Mouse (Mus musculus) ovary, adult 18-20 months (tissue): ENCODE measurements around the gene Mslnl.

Experiments
- DNase-seq: peaks from one replicate; pipeline ENCODE4 v3.0.0; 2022; ENCODE audit warnings: low spot score, mixed read lengths

Gene Mslnl

GRCm38 (mm10) chr17:25786280-25786679, 50.4 kb downstream of the Mslnl start, which contains the start of gene Ccdc78:
TSS of gene Ccdc78 (plus strand) at chr17:25786580.
- no peak for DNase-seq

GRCm38 (mm10) chr17:25786781-25787504, 51.1 kb downstream of the Mslnl start:
- no peak for DNase-seq

- DNase-seq: no peak
These were observed 55.5 kb downstream of the Mslnl start for GRCm38 (mm10) chr17:25791320-25791842.

DNA sequence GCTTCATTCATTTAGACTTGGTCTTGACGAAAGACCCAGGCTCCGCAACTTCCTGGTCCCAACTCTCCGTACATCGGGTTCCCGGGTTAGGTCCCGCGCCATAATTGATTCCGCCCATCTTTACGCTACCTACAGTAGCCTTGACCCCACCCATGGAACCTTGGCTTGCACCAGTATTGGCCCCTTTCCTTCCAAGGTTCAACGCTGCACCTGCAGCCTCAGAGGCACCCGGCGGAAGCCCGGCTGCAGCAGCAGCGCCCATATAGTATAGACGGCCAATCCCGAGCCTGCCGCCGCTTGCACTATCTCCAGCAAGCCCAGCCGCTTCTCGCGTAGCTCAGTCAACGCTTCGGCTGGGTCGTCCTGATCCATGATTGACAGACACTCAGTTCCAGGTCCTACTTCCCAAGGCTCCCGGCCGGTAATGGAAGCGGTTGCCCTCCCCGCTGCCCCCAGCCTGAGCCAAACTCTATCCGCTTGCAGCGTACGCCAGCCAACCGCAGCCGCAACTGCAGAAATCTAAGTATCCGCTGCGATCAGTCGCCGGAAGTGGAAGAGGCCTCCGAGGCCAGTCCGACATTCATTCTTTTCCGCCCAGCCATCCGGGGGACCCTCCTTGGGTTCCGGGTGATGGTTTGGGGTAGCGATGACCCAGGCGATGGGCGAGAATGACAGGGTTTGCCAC, 56.1 kb downstream of the Mslnl start:
- peak; percentile 66 for DNase-seq

- DNase-seq: peak; percentile 62
These were observed 56.8 kb downstream of the Mslnl start, which contains the start of gene Fam173a for GRCm38 (mm10) chr17:25792615-25793014. TSS of gene Fam173a (minus strand) at chr17:25792901.

- DNase-seq: no peak
These were observed 58.4 kb downstream of the Mslnl start for GRCm38 (mm10) chr17:25794197-25794596.

- no peak for DNase-seq
These were observed 59.2 kb downstream of the Mslnl start for GRCm38 (mm10) chr17:25794998-25795397.

DNA sequence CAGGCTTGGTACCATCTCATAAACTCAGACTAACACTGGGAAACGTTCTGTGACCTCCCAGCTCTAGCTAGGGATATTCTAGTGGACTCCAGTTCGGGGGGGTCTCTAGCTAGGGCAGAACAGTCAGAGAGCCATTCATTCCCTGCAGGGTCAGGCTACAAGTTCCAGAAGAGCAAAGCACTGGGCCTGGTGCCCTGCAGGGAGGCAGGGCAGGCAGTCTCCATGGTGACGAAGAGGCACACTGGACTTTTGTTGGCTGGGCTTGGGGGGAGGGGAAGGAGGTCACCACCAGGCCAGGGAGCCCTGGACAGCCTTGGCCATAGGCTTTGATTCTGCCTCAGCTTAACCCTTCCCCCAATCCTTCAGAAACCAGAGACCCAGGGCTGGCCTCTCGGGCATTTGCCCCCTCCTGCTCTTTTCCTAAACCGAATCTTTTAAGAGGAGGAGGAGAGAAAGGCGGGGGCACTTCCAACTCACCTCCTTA, 59.8 kb downstream of the Mslnl start, which contains the start of gene AC134908.4:
AC134908.4 (minus strand) TSS at position 51 of the 484 bp plus-strand sequence.
- DNase-seq: peak; percentile 42

DNA sequence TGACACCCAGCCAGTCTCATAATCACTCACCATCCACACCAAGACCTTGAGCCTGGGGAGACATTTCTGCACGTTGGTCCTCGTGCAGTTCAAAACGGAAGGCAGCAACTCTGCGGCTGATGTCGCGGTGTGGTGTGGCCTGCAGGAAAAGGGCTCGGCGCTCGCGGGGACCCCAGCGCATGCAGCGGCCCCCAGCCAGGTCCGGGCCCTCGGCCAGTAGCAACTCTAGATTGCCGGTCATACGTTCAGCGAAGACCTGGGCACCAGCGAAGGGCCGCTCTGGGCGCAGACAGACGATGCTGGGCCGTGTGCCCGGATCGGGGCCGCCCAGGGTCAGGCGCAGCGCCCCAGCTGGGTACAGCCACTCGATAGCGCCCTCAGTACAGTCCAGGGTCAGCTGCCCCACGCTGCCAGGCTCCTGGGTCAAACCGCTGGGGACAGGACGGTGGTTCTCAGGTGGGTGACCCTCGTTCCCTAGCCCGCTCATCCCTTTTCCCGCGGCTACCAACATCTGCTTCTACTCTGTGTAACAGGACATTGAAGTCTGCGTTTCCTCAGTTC, 60.4 kb downstream of the Mslnl start:
- DNase-seq: no peak

DNA sequence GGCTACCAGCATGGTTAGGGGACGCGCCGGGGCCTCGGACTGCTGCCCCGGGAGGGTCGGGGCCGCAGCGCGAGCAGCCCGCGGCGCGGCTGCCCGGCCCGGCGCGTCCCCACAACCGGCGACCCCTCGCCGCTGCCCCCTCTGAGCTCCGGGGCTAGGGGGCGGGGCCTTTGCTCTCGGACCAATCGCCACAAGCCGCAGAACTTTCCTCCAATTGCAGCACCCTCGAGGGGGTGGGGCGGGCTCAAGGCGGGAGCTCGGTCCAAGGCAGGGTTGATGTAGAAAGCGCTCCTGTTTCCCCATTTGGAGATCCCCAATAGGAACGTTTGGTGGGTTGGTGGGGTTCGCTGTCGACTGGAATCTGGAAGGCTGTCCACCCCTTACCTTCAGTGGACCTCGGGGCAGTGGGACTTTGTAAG, 61.1 kb downstream of the Mslnl start, which contains the start of gene Metrn:
Metrn (minus strand) TSS at position 186 of the 419 bp plus-strand sequence.
- DNase-seq: peak; percentile 79
